Mouse (Mus musculus) c-Kit-positive CD71-negative TER-119-negative erythroid progenitor cells, embryonic 14.5 days (primary cell): ENCODE data around the gene Prkaca.

Source experiments
- DNase-seq: peaks from one replicate; pipeline ENCODE4 v3.0.0-alpha.2; 2013; ENCODE audit warnings: low read depth

Prkaca gene

DNA sequence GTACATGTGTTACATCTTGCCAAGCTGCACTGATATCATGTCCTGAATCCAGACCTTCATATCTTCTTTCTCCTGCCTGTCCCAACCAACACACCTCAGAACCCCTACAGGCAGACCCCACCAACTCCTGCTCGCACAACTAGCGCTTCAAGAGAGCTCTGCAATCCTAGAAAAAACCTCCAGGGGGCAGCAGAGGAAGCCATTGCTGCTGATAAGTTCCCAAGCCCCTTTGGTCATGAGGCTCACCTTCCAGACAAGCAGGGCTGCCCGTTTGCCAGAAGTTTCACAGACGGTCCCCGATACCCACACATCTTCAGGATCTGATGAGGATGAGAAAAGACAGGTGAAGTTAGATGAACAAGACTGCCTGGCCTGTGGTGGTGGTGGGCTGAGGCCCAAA lies 66.3 kb downstream of the Prkaca start:
- DNase-seq, result peak; percentile 78

DNA sequence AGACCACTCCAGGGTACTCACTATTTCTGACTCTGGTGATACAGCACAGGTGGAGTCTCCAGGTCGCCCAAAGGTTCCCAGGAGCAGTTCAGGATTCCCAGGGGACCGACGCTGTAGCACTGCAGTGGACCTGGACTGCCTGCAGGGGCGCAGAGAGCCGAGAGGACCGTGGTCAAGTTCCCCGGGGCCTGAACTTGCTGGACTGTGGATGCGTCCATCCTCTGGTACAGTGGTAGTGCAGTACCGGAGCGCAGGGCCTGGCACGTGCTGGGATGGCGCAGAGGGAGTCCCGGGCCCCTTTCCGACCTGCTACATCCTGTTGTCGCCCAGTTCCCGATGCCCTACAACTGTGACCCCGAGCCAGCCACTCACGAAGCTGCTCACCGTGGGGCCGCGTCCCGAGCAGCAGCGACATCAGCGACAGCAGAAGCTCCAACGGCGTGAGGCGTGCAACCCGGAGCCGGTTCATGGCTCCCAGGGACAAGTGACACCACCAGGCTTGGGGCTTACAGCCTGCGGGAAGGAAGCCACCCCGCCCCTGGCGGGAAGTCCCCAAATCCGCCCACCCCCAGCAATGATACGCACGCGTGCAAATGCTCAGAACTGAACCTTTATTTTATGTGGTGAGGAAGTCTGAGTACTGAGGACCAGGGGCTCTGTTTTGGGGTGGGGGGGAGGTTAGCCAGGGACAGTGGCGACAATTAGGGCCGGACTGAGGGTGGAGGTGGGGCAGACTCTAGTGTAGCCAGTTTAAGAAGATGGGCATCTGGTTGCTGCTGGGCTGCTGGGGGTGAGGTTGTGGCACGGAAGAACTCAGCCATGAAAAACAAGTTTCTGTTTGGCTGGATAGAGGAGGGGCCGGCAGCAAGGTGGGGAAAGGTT lies 69.5 kb downstream of the Prkaca start, which contains the start of gene Il27ra:
TSS of gene Il27ra (minus strand) at position 524 of the 882 bp plus-strand sequence.
- DNase-seq, result no peak

DNA sequence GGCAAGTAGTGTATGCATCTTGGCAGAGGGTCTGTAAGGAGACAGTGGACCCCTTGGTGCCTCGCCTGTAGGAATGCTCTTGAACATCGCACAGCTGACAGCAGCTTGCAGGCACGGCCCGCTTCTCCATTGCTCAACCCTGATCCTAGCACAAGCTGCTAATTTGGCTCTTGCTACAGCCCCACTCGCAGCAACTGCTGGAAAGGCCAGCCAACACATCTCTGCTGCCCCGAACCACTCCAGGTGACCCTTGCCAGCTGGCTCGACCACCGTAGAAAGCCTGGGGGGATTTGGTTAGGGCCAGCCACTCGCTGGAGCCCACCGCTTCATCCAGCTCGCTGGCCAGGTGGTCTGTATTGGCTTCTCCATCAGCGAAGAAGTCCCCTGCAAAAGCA lies 70.2 kb downstream of the Prkaca start:
- no peak for DNase-seq

DNA sequence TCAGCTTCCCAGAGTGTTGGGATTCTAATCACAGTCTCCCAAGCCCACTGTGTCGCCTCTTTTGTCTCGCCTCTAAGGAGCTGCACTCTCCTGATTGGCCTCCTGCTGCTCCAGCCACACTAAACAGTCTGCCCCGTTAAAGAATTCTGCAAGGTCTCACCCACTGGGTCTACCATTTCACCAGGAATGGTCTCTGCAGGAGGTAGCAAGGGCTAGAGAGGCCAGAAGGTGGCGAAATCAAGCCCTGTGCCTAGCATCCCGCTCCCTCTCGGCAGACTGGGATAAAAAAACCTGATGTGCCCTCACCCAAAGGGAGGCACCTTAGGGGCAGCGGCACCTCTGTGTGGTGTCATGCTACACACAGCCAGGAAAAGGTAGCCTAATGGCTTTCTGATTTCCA lies 71.3 kb downstream of the Prkaca start:
- no peak for DNase-seq

DNA sequence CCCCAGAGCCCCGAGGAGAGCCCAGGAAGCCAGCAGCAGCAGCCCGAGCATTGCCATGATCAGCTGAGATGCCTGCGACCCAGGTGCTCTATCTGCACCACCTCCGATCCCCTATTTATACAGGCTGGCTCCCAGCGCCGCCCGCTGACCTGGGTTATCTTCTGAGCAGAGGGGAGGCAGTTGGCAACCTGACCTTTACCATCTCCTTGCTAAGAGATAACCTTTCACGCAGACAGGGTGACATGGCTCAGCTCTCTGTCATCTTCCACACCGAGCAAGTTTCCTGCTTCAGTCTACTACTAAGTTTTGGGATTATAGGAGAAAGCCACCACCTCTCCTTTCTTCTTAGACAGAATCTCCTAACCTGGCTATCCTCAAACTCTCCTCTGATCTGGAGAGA lies 72.1 kb downstream of the Prkaca start, which contains the start of gene Rln3:
TSS of gene Rln3 (minus strand) at position 101 of the 400 bp plus-strand sequence.
- no peak for DNase-seq
